Mouse (Mus musculus): Measurements from ENCODE around the gene Npl. TPM values are rescaled to one million over a fixed set of nuclear protein-coding genes. Genes with fewer than 3 reads are reported as not detected.
"Not testable (repeated sequence)": the region's sequence is repeated elsewhere in the genome, so short reads cannot be mapped to it uniquely, and the experiment has no call there.

The Npl gene
- polyA plus RNA-seq, 1 experiment, result not detected

- TF ChIP-seq CTCF (IDR thresholded peaks at IDR 0.05; ENCODE audit: insufficient read depth, low read depth, low read length), result no peak
- no peak for TF ChIP-seq POLR2A (IDR thresholded peaks at IDR 0.05; ENCODE audit: insufficient read depth, low read depth, low read length)
- Histone ChIP-seq H3K4me1 (ENCODE audit: control insufficient read depth, insufficient read depth, low read length) (peaks cover 5% of the 10 kb centered on the region; the same call in 1 of the 2 replicates), H3K4me3 (ENCODE audit: insufficient read depth, low read depth, low read length) (no peak overlapping the region), H3K27ac (ENCODE audit: insufficient read depth, low read depth, low read length) (no peak overlapping the region)
- 94% methylated on average over 4 of the region's 4 CpGs for WGBS
Observed at GRCm38 (mm10) chr1:153556202-153556601, 6.4 kb upstream of the Npl start.

- no peak for TF ChIP-seq POLR2A (IDR thresholded peaks at IDR 0.05; ENCODE audit: insufficient read depth, low read depth, low read length)
- TF ChIP-seq CTCF (IDR thresholded peaks at IDR 0.05; ENCODE audit: insufficient read depth, low read depth, low read length), result no peak
- Histone ChIP-seq H3K4me3 (ENCODE audit: insufficient read depth, low read depth, low read length) (no peak overlapping the region), H3K4me1 (ENCODE audit: control insufficient read depth, insufficient read depth, low read length) (peaks cover 4% of the 10 kb centered on the region; the same call in 1 of the 2 replicates), H3K27ac (ENCODE audit: insufficient read depth, low read depth, low read length) (no peak overlapping the region)
- 35% methylated on average over 3 of the region's 3 CpGs for WGBS
Observed at GRCm38 (mm10) chr1:153550814-153551213, 969 bp upstream of the Npl start.

GRCm38 (mm10) chr1:153547555-153547954 is 2.3 kb downstream of the Npl start:
- TF ChIP-seq CTCF (IDR thresholded peaks at IDR 0.05; ENCODE audit: insufficient read depth, low read depth, low read length), result no peak
- no peak for TF ChIP-seq POLR2A (IDR thresholded peaks at IDR 0.05; ENCODE audit: insufficient read depth, low read depth, low read length)

DNA sequence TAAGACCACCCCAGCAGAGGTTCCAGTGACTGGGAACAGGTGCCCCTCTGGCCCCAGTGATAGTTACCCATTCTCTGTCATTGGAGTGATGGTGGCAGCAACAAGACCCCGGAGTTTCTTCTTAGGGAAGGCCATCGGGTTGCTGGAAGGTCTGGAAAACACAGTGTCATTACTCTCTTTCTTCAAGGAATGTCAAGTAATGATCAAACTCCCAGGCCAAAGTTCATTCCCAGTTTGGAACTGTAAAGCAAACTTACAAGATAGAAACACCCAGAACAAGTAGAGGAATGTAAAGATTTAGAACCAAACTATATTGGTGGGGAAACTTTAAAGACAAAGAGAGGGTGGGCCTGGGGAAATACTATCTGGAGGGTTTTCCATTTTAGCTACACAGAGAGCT is 4.6 kb downstream of the Npl start:
- 83% methylated on average over 2 of the region's 2 CpGs for WGBS
- H3K4me3 ChIP-seq (ENCODE audit: insufficient read depth, low read depth, low read length), result no peak overlapping the region
- peaks cover 4% of the 10 kb centered on the region; the same call in 1 of the 2 replicates for H3K4me1 ChIP-seq (ENCODE audit: control insufficient read depth, insufficient read depth, low read length)
- TF ChIP-seq CTCF (IDR thresholded peaks at IDR 0.05; ENCODE audit: insufficient read depth, low read depth, low read length) (no peak), POLR2A (IDR thresholded peaks at IDR 0.05; ENCODE audit: insufficient read depth, low read depth, low read length) (no peak)
- H3K27ac ChIP-seq (ENCODE audit: insufficient read depth, low read depth, low read length), result no peak overlapping the region

More at GRCm38 (mm10) chr1:153547555-153547954, 2.3 kb downstream of the Npl start:
- Histone ChIP-seq H3K4me3 (ENCODE audit: insufficient read depth, low read depth, low read length) (no peak overlapping the region), H3K4me1 (ENCODE audit: control insufficient read depth, insufficient read depth, low read length) (peaks cover 4% of the 10 kb centered on the region; the same call in 1 of the 2 replicates), H3K27ac (ENCODE audit: insufficient read depth, low read depth, low read length) (no peak overlapping the region)
- WGBS, result 91% methylated on average over 8 of the region's 8 CpGs

- TF ChIP-seq CTCF (IDR thresholded peaks at IDR 0.05; ENCODE audit: insufficient read depth, low read depth, low read length), result no peak
- WGBS, result 76% methylated on average over 7 of the region's 7 CpGs
Observed at GRCm38 (mm10) chr1:153542726-153543320, 7.0 kb downstream of the Npl start.

GRCm38 (mm10) chr1:153540753-153541152 is 9.1 kb downstream of the Npl start:
- Histone ChIP-seq H3K4me3 (ENCODE audit: insufficient read depth, low read depth, low read length) (no peak overlapping the region), H3K27ac (ENCODE audit: insufficient read depth, low read depth, low read length) (no peak overlapping the region), H3K4me1 (ENCODE audit: control insufficient read depth, insufficient read depth, low read length) (peaks cover 3% of the 10 kb centered on the region)
- TF ChIP-seq POLR2A (IDR thresholded peaks at IDR 0.05; ENCODE audit: insufficient read depth, low read depth, low read length) (no peak), CTCF (IDR thresholded peaks at IDR 0.05; ENCODE audit: insufficient read depth, low read depth, low read length) (no peak)
- WGBS, result 72% methylated on average over 3 of the region's 3 CpGs

More at GRCm38 (mm10) chr1:153542726-153543320, 7.0 kb downstream of the Npl start:
- H3K4me3 ChIP-seq (ENCODE audit: insufficient read depth, low read depth, low read length), result no peak overlapping the region
- peaks cover 3% of the 10 kb centered on the region for H3K4me1 ChIP-seq (ENCODE audit: control insufficient read depth, insufficient read depth, low read length)
- no peak overlapping the region for H3K27ac ChIP-seq (ENCODE audit: insufficient read depth, low read depth, low read length)

DNA sequence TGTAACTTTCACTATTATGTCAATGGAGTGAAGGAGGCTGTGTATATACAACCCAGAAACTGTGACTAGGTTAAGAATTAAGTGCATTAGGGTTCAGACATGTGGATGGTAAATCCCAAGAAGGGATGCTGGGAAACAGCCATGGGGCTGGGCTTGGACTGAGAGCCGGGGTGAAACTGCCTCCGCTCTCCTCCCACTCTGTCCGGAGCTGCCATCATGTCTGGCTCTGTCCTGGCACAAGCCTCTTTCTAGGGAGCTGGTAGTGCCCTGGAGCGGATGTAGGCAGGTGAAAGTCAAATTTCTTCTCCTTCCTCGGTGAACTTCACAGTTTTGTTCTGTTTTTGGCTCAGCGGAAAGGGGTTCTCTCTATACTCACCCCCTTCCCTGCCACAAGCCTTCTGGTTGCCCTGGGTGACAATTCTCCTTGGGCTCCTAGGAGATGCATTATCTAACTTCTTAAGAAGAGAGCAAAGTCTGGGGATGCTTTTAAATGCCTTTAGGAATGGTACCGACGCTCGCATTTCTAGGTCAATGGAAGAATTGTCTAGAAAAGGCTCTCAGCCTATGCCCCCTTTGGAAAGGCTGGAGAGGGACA is 10.0 kb downstream of the Npl start:
- TF ChIP-seq POLR2A (IDR thresholded peaks at IDR 0.05; ENCODE audit: insufficient read depth, low read depth, low read length), result no peak
- TF ChIP-seq CTCF (IDR thresholded peaks at IDR 0.05; ENCODE audit: insufficient read depth, low read depth, low read length), result no peak
- Histone ChIP-seq H3K27ac (ENCODE audit: insufficient read depth, low read depth, low read length) (no peak overlapping the region), H3K4me1 (ENCODE audit: control insufficient read depth, insufficient read depth, low read length) (peaks cover 3% of the 10 kb centered on the region), H3K4me3 (ENCODE audit: insufficient read depth, low read depth, low read length) (no peak overlapping the region)
- 42% methylated on average over 9 of the region's 9 CpGs for WGBS

DNA sequence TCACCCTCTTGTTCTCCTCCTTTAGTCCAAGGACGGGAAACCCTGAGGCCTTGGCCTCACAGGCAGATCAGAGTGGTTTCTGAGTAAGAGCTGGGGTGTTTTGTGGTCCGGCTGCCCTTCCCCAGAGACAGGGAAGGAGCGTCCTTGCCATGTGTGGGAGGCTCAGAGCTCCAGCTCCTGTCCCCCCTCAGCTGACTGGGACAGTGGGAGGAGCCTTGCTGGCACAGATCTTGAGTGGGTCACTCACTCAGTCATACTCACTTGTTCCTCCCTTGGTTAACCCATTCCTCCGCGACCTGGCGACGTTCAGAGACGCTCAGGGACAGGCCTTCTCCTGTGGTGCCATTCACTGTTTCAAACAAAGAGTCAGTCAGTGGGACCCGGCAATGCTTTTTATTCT is 14.2 kb downstream of the Npl start:
- 59% methylated on average over 9 of the region's 9 CpGs for WGBS
- Histone ChIP-seq H3K4me3 (ENCODE audit: insufficient read depth, low read depth, low read length) (no peak overlapping the region), H3K4me1 (ENCODE audit: control insufficient read depth, insufficient read depth, low read length) (peaks cover 12% of the 10 kb centered on the region), H3K27ac (ENCODE audit: insufficient read depth, low read depth, low read length) (no peak overlapping the region)
- no peak for TF ChIP-seq POLR2A (IDR thresholded peaks at IDR 0.05; ENCODE audit: insufficient read depth, low read depth, low read length)
- no peak for TF ChIP-seq CTCF (IDR thresholded peaks at IDR 0.05; ENCODE audit: insufficient read depth, low read depth, low read length)

GRCm38 (mm10) chr1:153532896-153533295 is 16.9 kb downstream of the Npl start:
- not testable (repeated sequence) for H3K4me3 ChIP-seq (ENCODE audit: insufficient read depth, low read depth, low read length); H3K27ac ChIP-seq (ENCODE audit: insufficient read depth, low read depth, low read length); H3K4me1 ChIP-seq (ENCODE audit: control insufficient read depth, insufficient read depth, low read length)
- WGBS, result 95% methylated on average over 3 of the region's 3 CpGs
